Mouse (Mus musculus) left cerebral cortex, postnatal 4 days (tissue): ENCODE results near the gene Rtp2. TPM values are rescaled to one million over a fixed set of nuclear protein-coding genes. Genes with fewer than 3 reads are reported as not detected.
A peak's percentile ranks its signal among the peaks of the same experiment; 100 is the strongest.
"Not testable (repeated sequence)": the region's sequence is repeated elsewhere in the genome, so short reads cannot be mapped to it uniquely, and the experiment has no call there.

Experiments used
- DNase-seq: peaks from one replicate; pipeline ENCODE4 v3.0.0-alpha.2; 2022
- intact Hi-C: fragments of 180-260 bp; cut with DNase I; formaldehyde crosslinking; loops from one replicate; pipeline ENCODE4 v1.15.1; 2025
- total RNA-seq, 2 experiments: library from RNA; stranded (reverse); gene quantifications; 2 replicates each; pipeline ENCODE4 v1.2.3; 2021

Gene Rtp2
- total RNA-seq, 2 experiments from 2014 or later: 0.36 TPM; not detected in 1

DNA sequence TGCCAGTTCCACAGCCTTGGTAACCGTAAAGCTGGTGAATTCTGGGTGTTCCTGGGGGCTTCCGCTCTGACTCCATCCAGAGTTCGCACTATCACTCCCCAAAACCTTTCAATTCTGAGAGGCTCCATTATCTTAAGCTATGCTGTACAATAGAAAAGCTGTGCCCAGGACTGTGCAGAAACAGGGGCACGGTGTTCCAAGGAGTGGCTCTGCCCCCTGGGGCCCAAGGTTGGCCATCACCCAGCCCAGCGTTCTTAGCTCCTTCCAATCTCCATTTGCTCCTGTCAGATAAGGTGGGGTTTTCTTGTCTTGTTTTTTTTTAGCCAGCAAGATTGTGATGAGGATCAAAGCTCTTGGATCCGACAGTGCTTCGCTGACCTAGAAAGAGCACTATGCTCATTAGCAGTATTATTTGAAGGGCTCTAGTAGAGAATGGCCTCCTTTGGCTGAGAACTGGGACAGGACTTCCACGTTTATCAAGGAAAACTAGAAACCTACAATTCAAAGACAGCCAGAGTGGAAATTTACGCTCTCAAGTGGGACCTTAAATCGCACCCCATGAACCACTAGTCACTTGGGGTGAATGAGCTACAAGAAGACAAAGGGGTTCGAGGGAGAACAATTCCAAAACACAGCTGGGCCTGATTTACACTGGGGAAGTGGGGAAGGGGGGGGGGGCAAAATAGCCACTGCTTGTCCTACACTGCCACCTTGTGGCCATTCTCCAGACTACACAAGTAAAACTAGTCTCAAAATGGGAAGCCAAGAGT, 21.2 kb upstream of the Rtp2 start:
- intact Hi-C loops: loop anchor here (5.0 kb wide), 1 partner anchor 501 kb away; no protein-coding TSS in a partner anchor
- peak; percentile 65 for DNase-seq

DNA sequence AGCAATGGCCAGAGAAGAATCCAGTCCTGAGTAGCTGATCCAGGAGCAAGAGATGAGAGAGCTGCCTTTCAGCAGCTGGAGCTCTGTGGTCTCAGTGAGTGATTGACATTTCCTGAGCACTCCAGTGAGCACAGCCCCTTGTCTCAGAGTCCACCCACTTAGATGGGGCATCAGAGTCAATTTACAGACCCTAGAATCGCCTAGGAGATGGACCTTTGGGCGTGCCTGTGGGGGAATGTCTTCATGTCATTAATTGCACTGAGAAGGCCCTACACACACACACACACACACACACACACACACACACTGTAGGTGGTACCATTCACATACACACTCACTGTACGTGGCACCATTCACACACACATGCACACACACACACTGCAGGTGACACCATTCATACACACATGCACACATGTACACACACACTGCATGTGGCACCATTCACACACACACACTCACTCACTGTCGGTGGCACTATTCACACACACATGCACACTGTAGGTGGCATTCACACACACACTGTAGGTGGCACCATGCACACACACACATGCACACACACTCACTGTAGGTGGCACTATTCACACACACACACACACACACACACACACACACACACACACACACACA, 20.0 kb upstream of the Rtp2 start:
- no peak for DNase-seq
- intact Hi-C loops: loop anchor here (5.0 kb wide), 1 partner anchor 500 kb away; no protein-coding TSS in a partner anchor

DNA sequence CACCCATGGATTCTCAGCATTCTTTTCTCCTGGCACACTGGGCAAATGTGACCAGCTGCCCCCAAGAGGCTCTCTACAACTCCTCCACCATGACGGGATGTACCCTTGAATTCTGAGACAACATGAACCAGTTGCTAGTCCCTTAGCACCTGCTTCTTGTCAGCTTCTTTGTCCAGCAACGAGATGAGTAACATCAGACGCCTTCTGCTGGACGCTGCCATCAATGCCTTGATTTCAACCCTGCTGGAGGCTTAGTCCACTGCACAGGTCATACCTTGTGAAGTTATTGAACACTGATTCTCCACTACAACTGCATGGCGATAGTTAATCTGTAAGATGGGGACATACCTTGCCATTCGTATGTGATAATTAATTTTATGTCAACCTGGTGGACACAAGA, 15.5 kb upstream of the Rtp2 start:
- DNase-seq: no peak
- intact Hi-C loops: no loop called here

DNA sequence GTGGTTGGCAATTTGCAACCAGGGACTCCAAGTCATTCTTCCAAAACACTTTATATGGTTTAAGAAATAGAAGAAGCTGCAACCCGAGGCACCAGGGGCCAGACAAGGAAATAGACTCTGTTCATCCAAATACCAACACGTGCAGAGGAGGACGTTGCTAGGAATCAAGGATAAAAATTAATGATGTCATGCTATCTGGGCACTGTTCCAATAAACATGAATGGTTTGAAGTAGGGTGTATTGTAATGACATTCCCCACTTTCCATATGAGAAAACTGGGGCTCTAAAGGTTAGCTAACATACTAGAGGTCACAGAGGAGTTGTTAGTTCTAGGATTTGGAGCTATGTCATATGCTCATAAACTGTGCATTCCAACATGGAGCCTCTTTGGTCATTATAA, 12.6 kb upstream of the Rtp2 start:
- DNase-seq: no peak
- intact Hi-C loops: no loop called here

DNA sequence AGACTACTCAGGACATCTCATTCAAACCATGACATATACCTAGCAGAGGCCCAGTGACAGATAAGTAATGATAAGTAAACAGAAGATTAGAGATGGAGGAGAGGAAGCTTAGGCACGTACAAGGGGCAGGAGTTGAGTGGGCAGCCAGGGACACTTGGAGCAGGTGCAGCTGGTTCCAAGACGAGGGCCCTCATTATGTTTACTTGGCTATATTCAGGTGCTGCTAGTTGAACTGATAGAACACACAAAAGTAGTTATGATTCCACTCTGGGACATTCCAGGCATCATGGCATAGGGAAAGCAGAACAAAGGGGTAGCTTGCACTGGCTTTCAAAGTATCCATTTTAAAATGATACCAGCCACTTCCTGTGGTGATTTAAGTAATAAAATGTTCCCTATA, 2.2 kb upstream of the Rtp2 start:
- intact Hi-C loops: no loop called here
- DNase-seq: no peak

DNA sequence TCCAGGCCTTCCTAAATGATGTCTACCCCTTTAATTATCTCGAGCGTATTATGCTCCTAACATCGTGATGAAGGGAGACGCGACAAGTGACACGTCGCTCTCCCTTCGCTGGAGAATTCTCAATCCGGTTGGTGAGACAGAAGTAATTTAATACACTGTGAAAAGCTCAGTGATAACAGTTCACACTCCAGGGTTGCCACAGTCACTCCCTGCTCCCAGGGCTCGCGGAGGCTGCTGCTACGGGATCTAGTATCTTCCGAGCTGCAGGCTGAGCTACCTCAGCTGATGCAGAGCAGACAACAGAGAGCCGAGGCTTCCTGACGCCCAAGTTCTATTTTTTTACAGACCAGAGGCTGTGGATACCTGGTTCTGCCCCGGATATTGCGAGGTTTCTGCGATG, 919 bp downstream of the Rtp2 start:
- no peak for DNase-seq
- intact Hi-C loops: no loop called here

DNA sequence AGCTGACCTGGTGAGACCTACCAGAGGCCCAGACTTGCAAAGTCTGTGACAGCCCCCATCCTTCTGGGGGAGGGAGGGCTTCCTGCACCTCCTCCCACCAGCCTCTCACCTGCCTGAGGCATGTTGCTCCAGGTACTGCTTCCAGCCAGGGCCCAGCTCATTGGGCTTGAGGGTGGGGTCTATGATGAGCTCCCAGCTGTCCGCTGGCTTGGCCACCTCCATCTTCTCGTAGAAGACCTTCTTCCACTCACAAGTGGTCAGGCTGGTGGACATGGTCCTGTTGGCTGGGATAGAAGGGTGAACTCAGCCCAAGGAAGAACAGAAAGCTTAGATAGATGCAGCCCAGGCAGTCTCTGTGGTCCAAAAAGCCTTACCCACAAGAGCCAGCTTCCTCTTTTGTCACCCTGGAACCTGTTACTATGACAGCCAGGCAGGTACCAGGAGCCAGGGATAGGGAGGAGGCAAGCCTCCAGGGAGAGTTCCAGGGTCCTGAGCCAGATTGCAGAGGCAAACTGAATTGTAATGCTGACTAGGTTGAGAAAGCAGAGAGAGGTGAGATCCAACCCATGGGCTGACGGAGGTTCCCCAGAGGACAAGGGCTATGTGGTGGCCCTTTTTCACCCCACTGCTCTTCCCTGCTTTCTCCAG, 1.6 kb downstream of the Rtp2 start:
- no peak for DNase-seq
- intact Hi-C loops: no loop called here

DNA sequence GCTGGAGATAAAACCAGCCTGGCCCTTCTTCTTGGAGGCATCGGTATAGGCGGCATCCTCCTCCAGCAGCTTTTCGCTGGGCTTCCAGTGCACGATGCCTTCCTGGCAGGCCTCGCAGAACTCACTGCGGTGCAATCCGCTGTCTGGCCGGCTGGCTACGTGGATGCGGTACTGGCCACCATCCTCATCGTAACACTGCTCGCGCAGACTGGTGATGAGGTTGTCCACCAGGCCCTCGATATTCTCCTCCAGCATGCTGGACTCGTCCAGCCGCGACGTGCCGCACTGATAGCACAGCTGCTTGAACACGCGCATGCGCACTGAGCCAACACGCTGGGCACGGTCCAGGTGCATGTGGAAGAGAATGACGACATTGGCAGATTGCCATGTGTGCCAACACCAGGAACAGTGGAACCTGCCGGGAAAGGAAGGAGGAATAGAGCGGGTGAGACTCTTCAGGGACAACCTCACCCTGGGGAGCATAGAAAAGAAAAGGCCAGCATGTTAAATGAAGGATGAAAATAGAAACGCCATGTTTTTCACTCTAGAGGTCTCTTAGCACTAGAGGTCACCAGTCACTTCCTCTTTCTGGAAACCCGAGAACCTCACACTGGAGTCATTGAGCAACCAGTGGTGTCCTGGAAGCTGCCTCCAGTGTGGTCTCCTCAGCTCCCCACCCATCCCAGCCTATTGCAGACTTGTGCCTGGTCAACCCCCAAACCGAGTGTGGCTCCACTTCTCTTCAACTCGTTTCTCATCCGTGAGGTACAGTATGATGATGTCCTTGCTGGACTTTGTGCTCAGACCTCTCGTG, 4.7 kb downstream of the Rtp2 start:
- intact Hi-C loops: no loop called here

DNA sequence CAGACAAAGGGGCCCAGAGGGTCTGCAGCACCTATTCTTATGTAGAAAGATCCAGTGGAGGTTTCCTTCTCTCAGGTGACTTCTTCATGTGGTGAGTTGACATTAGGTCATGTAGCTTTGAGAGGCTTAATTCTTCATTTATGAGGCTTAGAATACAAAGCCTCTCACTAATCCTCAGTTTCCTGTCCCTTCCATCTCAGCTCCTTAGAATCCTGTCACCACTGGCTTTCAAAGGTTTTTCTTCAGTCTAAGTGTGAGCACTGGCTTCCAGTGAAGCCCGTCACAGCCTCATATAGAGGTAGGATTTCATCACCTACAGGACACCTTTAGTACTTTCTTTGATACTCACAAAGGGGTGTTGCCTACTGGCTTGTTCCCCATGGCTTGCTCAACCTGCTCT, 9.3 kb downstream of the Rtp2 start:
- no peak for DNase-seq
- intact Hi-C loops: no loop called here

More for the DNA sequence above, 4.7 kb downstream of the Rtp2 start:
- DNase-seq: peak; percentile 19

DNA sequence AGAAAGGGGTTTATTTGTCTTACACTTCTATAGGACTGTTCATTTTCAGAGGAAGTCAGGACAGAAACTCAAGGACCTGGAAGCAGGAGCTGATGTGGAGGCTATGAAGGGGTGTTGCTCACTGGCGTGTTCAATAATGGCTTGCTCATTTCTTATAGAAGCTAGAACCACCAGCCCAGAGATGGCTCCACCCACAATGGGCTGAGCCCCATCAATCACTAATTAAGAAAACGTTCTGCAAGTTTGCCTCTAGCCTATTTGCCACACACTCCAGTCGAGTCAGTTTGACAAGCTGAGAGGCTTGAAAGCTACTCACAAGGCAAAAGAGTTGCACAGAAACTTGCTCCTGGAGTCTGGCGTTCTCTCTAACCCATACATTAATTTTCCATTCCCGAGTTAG, 10.5 kb downstream of the Rtp2 start:
- no peak for DNase-seq
- intact Hi-C loops: no loop called here

DNA sequence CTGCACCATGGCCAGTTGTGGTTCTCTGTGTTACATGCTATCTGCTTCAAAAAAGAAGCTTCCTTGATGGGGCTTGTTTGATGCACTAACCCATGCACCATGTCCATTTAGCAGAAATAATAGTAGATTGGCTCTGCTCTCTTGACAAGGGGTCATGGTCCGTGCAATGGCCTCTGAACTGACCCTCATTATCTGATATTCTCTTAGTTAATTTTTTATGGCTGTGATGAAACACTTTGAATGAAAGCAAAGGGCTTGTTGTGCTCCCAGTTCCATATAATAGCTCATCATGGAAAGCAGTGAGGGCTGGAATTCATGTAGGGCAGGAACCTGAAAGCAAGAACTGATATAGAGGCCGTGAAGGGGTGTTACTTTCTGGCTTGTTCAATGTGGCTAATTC, 12.8 kb downstream of the Rtp2 start:
- intact Hi-C loops: no loop called here

DNA sequence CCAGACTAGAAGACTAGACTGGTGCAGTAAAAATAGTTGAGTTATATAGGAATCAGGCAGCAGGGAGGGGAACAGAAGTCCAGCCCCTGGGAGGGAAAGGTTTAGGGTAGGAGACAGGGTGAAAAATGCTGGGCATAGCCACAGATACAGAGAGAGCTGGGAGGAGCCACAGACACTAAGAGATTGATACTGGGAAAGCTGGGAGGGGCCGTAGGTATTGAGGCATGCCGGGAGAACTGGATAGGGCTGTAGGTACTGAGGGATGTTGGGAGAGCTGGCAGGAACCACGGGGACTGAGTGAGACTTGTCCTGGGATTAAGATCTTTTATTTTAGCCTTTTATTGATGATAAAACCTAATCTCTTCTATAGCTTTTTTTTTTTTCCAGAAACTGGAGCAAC, 18.8 kb downstream of the Rtp2 start:
- intact Hi-C loops: loop anchor here (5.0 kb wide), 1 partner anchor 1849 kb away; no protein-coding TSS in a partner anchor
- no peak for DNase-seq

More for the DNA sequence above, 12.8 kb downstream of the Rtp2 start:
- no peak for DNase-seq

DNA sequence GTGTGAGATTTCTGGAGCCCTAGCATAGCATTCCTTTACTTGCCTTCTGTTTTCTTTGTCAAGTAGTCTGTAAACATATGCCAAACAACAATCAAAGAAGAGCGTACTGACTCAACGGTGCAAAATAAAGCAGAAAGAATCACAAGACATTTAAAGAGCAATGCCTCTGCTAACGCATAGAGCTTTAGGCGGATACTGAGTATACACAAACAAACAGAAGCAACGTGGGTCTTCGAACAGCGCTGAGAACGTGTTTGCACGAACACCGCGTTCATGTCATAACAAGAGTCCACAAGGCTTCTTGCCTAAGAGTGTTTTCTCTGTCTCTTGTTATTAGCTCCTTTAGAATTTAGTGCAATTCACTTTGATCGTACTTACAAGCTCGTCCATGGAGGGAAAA, 19.5 kb downstream of the Rtp2 start:
- intact Hi-C loops: loop anchor here (5.0 kb wide), 1 partner anchor 1850 kb away; no protein-coding TSS in a partner anchor
- no peak for DNase-seq

DNA sequence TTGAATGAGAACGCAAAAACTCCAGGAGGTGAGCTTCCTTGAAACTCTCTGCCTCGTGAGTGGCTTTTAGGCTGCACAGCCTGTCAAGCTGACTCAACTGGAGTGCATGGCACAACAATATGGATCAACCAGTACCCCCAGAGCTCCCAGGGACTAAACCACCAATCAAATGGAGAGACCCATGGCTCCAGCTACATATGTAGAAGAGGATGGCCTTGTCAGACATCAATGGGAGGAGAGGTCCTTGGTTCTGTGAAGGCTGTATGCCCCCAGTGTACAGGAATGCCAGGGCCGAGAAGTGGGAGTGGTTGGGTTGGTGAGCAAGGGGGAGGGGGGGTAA, 23.2 kb downstream of the Rtp2 start:
- DNase-seq, intact Hi-C loops: not testable (repeated sequence)

DNA sequence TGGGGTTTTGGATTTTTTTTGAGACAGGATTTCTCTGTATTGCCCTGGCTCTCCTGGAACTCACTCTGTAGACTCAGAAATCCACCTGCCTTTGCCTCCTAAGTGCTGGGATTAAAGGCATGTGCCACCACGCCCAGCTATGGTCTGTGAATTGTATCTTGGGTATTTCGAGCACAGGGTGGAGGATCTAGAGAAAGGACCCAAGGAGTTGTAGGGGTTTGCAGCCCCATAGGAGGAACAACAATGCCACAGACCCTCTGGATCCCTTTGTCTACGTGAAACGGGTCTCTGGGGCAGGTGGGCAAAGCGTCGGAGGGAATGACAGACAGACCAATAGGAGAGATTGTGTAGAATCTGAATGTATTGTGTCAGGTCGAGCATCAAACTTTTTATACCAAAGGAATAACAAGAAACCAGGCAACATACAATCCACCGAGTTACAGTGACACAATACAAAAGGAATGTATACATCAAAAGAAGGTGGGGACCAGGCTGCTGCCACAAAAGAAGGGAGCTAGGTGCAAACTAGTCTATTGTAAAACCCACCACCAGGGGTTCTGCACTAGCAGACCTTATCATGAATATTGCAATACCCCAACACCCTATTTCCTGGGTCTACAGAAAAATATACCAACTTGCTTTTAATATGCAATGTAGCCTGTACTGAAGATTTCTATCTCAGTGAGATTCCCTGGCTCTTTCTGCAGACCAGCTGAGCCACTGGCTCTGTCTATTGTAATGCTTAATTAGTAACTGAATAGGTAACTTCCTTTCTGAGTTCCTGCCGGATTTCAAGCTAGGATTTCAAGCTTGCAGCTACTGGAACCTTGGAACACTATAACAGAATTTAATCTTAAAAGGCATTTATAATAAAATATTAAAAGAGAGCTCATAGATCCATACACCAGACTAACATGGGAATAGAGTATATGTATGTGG, 23.8 kb downstream of the Rtp2 start:
- DNase-seq, intact Hi-C loops: not testable (repeated sequence)

DNA sequence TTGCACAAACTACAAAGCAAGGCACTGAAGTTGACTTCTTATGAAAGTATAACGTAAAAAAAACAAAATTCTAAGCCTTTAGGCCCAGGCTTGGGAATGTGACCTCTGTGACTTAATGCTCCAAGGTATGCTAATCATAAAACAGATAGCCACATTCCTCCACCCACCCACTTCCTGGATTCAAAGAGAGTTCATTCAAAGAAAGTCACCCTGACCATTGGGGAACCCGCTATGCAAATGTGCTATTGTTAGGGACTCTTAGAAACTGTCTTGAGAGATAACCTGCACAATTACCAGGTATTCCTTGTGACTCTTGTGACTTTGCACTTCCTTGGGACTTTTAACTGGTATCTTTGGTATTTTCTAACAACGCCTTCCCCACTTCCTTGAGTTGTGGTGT, 25.6 kb downstream of the Rtp2 start:
- intact Hi-C loops: not testable (repeated sequence)

DNA sequence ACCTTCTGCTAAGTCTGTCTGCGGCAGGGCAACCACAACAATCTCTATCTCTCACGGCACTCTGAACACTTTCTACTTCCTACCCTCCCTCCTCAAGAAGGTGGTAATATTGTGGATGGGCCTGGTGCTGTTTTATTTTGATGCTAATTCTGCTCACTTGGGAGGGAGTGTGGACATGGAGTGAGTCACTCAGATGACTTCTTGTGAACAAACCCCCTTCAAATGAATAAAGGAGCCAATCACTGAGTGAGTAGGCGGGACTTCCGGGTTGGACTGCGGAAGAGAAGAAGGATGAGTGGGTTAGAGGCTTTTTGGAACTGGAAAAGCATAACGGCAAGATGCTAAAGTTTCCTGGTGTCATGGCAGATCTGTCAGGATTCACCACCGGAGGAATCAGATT, 30.8 kb downstream of the Rtp2 start:
- intact Hi-C loops: no loop called here
- DNase-seq: no peak

More for the DNA sequence above, 25.6 kb downstream of the Rtp2 start:
- DNase-seq: not testable (repeated sequence)

DNA sequence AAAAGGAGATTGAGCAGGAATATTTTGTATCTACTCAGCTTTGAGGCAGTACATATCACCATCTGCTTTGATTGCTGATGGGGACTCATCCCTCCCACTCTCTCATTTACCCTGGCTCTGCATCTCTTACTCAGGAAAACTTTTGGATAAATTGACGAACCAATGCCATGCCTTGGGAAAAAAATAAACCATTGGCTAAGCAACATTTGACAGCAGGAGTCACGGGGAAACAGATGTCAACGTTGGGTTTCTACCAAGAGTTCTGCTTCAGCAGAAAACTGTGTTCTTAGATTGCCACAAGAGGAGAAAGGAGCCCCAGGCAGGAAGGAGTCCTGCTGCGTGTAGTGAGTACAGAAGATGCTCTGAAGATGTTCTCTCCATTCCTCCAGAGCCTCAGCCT, 32.1 kb downstream of the Rtp2 start:
- intact Hi-C loops: no loop called here
- no peak for DNase-seq

DNA sequence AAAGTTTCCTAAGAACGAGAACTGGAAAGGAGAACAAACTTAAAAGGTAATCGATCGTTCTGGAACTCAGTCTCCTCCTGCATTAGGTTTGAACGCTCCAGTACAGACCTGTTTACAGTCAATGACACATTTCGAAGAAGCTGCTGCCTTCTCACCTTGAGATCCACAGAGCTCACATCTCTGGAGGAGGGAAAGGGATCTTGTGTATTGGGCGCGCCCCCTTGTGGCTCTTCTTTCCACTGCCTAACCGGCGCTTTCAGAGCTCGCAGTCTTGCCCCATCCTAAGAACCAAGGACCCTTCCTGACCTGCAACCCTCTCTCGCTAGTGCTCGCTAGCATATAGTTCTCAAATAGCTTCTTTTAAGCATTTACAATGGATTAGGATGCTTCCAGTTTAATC, 33.4 kb downstream of the Rtp2 start:
- intact Hi-C loops: loop anchor here (2.0 kb wide), 2 partner anchors 348 to 446 kb away; no protein-coding TSS in a partner anchor
- DNase-seq: peak; percentile 90
